Mouse (Mus musculus): ENCODE measurements around the gene Gm9844.
"Not testable (repeated sequence)": the region's sequence is repeated elsewhere in the genome, so short reads cannot be mapped to it uniquely, and the experiment has no call there.

Gm9844 gene

DNA sequence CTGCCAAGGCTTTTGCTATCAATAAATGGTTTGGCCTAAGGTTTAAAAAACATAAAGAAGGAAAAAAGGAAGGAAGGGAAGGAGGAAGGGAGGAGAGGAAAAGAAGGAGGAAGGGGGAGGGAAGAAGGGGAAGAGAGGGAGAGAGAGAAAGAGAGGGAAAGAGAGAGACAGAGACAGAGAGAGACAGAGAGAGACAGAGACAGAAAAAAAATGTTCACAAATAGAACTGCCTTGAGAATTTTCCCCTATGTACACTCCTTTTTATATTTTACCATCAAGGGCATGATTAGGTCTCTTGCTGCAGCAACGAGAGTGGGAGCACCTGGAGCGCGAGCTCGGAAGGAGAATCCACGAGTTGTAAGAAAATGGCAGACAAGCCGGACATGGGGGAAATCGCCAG lies at the start of gene Gm9844:
Gene Gm9844 (plus strand): TSS at position 301 of the 400 bp plus-strand sequence.
- no peak for DNase-seq (ENCODE audit: inconsistent age in 2 of 2, low spot score in 1 of 2)

DNA sequence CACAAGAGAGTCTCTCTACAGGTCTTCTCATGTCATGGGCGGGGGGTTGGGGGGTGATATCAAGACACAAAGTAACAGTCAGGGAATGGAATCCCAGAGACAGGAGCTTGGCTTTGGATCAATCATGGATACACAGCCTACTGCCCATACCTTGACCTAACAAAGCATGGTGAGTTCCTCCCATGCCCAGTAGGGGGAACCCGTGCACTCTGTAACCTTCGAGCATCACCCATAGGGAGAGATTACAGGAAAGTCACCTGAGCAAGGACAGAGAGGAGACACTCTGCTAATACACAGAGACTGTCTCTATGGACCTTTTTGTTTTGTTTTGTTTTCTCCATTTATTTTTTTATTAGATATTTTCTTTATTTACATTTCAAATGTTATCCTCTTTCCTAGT lies 44.5 kb upstream of the Gm9844 start:
- DNase-seq (ENCODE audit: inconsistent age in 2 of 2, low spot score in 1 of 2), result peak; percentile 71 to 93

DNA sequence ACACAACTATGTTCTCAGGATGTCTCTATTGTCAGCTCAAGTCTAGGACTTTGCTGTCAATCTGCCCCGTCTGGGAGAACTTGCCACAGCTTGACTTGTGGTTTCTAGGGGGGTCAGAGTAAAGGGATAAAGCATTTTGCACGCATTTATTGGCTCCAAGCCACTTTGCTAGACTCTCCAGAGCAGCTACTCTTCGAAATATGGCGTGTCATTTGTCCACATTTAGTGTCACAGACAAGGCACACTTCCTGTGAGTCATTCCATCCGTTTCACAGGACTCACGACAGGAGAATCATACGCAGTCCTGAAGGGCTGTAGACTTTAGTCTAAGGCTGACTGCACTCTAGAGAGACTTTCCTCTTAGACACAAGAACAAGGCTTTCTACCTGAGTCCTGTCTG lies 37.6 kb upstream of the Gm9844 start:
- DNase-seq (ENCODE audit: inconsistent age in 2 of 2, low spot score in 1 of 2), result no peak

DNA sequence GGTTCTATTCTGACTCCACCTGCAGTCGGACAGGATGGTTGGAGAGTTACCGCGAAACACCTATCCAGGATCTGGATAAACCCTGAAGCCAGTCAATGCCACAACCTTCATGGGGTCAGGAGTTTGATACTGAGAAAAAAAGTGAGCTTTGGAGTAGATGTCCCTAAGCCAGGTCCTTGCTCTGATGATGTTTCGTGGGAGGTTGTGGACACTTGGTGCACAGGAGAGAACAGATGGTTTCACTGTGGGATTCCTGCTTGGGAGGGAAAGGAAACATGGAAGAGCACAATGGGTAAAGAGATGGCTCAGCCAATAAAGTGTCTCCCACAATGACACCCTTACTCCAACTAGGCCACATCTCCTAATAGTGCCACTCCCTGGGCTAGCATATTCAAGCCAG lies 34.8 kb upstream of the Gm9844 start:
- no peak for DNase-seq (ENCODE audit: inconsistent age in 2 of 2, low spot score in 1 of 2)

DNA sequence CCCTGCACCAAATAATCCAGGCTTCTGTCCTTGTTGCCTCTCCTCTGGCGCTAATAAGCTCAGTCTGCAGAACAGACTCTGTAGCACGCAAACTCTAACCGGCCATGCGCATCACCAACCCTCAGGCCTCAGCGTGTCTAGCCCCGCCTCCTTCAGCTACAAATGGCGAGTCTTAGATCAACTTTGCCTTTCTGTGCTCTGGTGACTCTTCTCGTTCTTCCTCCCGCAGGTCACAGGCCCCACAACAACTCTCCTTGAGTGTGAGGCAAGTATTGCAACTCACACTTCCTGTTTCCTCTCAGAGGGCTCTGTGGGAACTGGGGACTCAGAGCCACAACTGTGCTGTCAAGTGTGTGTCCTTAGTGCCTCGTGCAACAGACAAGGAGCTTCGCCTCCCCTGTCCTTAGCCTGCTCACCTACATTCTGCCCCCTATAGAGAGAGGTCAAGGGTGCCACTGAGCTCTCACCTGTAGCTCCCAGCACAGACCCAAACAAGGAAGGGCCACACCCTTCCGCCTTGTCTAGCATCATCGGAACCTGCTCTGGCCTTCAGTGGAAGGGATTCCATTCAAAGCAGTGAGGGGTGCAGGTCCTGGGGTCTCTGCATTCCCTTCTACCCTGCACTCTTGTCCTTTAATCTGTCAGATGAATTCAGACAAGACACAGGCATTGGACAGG lies 23.1 kb upstream of the Gm9844 start:
- not testable (repeated sequence) for DNase-seq (ENCODE audit: inconsistent age in 2 of 2, low spot score in 1 of 2)

DNA sequence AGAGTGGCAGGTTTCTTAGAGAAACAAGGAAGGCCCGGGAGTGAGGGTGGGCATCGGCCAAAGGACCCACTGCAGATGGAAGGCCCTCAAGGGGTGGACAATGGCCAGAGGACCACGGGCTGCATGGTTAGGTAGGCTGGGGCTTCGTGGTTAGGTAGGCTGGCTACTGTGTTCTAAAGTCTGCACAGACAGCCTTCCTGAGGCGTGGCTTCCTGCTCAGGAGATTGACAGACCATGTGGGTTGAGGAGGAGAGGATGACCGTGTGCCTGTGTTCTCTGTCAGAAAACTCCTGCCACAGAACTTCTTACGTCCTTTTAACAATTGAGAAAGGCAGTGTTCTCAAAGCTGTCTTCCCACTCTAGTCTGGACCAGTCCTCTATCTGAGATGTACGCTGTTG lies 22.6 kb upstream of the Gm9844 start:
- DNase-seq (ENCODE audit: inconsistent age in 2 of 2, low spot score in 1 of 2), result no peak

DNA sequence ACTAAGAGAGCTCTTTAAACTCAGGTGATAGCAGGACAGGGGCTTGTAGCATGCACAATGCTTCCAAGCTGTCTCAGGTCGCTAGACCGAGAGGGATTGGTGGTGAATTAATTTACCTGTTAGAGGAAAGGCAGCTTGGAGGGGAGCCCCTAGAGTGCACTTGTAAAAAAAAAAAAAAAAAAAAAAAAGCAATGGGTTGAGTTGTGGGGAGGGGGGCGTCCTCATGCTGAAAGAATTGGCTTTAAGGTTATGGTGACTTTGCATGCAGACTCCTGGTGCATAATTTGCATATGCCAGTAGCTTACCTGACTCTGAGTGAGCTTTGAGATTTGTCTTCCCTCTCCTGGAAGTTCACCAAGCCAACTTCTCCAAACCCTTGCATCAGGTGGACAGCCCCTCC lies 21.7 kb upstream of the Gm9844 start:
- DNase-seq (ENCODE audit: inconsistent age in 2 of 2, low spot score in 1 of 2), result no peak

DNA sequence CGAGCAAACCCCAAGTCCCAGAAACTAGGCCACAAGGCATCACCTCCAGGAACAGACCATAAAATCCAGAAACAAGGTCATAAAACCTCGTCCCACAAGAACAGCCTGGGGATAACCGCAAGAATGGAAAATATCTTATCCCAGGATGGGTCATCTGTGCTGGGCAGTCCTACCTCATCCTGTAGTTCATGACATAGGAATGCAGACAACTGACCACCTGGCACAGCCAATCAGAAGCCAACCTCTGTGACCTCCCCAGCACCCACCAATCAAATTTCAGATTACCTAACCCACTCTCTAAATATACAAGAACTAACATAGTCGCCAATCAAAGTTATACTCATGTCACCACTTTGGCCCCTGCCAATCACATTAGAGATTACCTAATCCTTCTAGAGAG lies 21.0 kb upstream of the Gm9844 start:
- no peak for DNase-seq (ENCODE audit: inconsistent age in 2 of 2, low spot score in 1 of 2)

DNA sequence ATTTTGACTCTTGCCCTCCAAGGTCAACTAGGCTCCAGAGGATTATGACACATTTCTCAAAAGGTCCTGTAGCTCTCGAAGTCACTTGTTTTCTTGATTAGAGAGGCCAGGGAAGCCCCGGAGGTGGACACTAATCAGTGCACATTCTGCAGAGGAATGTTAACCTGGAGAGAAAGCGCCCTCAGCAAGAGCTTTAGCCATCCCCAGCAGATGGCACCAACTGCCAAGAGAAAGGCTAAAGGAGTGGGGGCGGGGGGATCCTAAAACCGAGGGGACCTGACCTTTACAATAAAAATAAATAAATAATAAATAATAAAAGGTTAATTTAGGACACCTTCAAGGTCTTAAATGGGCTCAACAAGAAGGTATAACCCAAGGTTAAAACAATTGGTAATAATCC lies 17.9 kb upstream of the Gm9844 start:
- DNase-seq (ENCODE audit: inconsistent age in 2 of 2, low spot score in 1 of 2), result peak in 1 of 2 experiments; percentile 57

DNA sequence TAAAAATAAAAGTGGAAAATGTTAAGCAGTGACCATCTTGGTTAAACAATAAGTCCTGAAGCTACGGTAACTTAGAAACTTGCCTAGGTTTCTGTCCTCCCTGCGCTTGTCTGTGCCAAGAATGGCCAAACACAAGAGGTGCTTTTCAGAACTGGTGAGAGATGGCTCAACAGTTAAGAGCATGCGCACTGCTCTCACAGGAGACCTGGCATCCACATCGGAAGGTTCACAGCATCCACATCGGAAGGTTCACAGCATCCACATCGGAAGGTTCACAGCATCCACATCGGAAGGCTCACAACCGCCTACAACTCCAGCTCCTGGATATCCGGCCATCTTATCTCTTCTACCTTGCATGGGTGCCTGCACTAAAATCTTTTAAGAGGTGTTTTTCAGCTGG lies 16.8 kb upstream of the Gm9844 start:
- no peak for DNase-seq (ENCODE audit: inconsistent age in 2 of 2, low spot score in 1 of 2)

DNA sequence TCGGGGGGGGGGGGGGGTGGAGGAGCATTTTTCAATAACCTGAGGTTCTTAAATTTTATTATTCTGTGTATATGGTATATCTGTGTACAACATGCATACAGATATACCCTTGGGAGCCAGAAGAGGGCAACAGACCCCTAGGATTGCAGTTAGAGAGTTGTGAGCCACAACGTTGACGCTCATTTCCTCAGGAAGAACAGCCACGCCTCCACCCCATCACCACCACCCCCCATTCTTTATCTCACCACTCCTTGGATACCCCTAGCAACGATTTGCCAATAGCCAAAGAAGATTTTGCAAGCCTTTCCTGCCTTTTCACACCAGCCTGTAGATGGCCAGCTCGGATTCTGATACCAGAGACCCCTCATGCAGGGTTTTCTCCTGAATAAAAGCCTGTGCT lies 16.3 kb upstream of the Gm9844 start:
- DNase-seq (ENCODE audit: inconsistent age in 2 of 2, low spot score in 1 of 2), result no peak

DNA sequence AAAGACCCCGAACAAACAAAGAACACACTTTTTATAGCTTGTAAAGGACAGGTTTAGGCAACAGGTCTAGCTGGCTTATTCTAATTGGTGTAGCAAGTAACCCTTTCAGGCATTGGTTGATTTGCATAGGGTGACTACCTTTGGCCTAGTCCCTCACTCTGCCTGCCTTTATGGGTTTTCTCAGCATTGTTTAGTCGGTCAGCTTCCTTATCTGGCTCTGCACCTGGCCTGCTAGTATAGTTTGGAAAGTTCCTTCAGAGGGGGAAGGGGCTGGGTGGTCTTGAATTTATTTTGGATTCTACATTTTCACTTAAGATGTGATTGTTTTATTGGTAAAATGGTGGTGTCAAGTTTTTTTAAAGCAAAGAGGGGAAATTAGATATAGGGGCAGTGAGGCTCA lies 15.4 kb upstream of the Gm9844 start:
- not testable (repeated sequence) for DNase-seq (ENCODE audit: inconsistent age in 2 of 2, low spot score in 1 of 2)

DNA sequence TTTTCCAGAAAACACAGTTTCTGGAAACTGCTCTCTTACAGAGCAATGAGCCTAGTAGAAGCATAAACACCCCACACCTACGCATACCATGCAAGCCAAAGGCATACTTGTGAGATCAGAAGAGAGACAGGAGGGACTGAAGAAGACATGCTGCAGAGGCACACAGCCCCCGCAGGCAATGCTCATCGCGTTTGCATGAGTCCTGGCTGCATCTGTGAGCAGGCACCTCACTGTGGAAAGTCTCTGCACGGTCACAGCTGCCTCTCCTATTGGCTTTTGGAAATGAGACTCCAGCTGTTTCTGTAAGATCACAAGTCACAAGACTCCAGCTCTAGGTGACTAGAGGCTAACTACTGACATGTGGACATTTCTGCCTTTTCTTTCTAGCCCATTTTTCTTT lies 11.9 kb upstream of the Gm9844 start:
- DNase-seq (ENCODE audit: inconsistent age in 2 of 2, low spot score in 1 of 2), result peak in 1 of 2 experiments; percentile 39

DNA sequence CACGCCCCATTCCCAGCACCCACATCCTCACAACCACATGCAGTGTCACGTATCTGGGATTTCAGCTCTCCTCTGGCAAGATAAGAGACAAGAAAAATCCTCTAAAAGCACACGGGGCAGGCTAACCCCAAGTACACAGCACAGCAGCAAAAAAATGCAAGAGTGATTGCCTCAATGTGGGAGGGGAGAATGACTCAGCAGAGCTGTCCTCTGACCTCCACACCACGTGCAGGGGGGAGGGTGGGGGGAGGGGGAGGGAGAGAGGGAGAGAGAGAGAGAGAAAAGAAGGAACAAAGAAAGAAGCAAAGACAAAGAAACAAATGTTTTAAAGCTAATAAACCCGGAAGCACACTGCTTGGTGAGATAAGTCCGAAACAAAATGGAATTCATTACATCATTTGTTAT lies 11.1 kb upstream of the Gm9844 start:
- DNase-seq (ENCODE audit: inconsistent age in 2 of 2, low spot score in 1 of 2), result peak; percentile 57 to 82

DNA sequence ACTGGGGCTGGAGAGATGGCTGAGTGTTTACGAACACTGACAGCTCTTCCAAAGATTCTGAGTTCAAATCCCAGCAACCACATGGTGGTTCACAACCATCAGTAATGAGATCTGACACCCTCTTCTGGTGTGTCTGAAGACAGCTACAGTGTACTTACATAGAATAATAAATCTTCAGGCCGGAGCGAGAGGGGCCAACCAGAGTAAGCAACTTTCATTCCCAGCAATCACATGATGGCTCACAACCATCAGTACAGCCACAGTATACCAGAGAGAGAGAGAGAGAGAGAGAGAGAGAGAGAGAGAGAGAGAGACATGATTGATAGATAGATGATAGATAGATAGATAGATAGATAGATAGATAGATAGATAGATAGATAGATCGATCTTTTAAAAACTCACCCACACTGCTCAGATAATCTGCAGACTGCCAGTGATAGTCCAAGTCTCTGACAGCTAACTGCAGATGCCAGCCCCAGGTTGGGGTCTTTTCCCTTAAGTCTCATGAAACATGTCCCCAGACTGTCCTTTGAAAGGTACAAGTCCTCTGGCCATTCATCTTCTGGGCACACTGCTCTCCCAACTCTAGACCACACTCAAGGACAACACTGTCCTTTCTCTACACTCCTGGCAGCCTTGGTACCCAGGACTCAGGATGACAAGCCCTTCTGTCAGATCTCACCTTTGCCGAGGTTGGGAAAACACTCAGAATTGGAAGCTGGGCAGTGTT lies 10.3 kb upstream of the Gm9844 start:
- DNase-seq (ENCODE audit: inconsistent age in 2 of 2, low spot score in 1 of 2), result peak in 1 of 2 experiments; percentile 31

DNA sequence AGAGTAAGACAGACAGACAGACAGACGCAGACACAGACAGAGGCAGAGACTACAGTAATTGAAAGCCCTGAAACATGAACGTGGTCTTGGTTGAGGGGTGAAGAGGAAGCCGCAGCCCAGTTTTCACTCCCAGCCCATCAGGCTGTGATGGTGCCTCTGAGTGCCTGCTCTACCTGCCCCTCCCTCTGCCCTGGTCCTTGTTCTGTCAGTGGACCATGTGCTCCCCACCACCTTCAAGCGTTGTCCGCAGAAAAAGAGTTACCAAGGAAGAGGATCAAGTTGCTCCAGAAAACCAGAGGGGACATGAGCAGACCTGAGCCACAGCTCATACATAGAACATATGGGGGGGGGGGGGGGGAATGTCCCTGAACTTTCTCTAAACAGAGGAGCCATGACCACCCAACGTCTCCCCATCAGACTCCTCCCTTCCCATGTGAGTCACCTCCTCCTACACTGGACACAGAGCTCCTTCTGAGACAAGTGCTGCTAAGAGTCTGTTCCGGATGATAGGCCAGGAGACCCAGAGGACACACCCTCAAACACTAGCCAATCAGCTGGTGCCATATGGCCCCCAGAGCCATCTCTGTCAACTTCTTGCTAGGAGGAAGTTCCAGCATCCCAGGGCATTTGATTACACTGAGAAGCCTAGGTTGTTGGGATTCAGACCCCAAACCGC lies 9.3 kb upstream of the Gm9844 start:
- no peak for DNase-seq (ENCODE audit: inconsistent age in 2 of 2, low spot score in 1 of 2)

DNA sequence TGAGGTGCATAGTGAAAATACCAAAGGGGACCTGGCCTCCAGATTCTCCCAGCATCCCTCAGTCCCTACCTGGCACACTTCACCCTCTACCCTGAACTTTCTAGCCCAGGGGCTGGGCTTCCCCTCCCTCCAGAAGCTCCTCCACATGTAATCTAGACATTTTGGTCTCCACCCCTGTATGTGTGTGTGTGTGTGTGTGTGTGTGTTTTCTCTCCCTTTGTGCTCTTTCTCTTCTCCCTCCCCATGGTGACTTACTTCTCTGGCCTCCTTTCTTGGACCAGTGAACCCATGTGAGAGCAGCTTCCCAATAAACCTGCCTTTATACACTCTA lies 8.8 kb upstream of the Gm9844 start:
- DNase-seq (ENCODE audit: inconsistent age in 2 of 2, low spot score in 1 of 2), result no peak

DNA sequence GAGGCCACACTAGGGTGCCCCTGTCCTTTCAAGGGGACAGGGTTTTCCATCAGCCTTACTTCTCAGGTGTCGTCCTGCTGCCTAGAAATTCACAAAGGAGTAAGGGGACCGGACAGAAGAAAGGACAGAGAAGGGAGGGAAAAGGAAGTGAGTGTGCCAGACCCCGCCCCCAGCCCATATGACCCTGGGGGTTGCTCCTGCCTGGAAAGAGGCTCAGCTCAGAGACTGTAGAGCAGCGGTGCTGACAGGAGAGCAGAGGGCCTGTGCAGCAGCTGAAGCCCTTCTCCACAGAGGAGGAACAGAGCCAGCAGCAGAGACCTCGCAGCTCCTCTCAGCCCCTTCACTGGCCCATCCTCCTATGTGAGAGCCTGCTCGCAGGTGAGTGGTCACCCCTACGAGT lies 8.3 kb upstream of the Gm9844 start:
- no peak for DNase-seq (ENCODE audit: inconsistent age in 2 of 2, low spot score in 1 of 2)

DNA sequence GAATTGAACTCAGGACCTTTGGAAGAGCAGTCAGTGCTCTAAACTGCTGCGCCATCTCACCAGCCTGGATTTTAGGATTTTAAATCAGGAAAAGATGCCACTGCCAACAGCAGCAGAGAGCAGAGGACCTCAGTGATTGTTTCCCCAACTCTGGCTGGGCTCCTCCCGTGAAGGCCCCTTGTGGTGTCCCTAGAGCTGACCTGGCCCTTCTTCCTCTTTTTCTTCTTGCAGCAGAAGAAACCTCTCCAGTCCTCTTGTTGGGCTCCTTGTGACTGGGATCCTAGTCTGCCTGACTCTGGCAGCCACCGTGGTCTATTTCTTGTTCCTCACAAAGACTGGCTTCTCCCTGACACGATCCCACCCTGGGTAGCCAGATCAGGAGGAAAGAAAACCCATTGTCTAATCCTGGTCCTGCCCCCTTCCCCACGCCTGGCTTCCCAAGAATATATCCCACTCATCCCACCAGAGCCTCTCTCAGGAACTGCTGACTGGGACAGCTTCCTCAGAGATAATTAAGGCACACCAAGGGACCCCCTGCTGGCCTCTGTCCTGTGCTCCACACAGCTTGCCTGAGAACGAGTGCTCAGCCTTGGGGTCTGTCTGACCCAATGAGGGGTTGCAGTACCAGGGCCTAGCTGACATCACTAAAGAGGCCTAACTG lies 5.4 kb upstream of the Gm9844 start:
- DNase-seq (ENCODE audit: inconsistent age in 2 of 2, low spot score in 1 of 2), result no peak

DNA sequence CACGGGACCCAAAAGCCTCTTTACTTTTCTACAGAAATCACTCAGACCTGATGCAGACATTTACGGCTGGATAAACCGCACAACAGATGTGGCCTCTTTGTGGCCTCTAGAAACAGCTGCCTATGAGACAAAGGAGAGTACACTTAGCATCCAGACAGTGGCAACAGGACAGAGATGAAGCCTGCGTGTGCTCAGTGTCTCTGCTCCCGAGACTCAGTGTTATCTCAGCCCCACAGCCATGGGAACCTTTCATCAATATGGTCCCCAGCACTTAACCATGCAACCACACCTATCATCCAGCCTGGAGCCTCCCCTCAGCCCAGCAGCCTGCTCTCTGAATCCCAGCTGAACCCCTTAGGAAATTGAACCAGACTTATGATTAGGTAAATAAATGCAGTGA lies 2.8 kb upstream of the Gm9844 start:
- no peak for DNase-seq (ENCODE audit: inconsistent age in 2 of 2, low spot score in 1 of 2)

DNA sequence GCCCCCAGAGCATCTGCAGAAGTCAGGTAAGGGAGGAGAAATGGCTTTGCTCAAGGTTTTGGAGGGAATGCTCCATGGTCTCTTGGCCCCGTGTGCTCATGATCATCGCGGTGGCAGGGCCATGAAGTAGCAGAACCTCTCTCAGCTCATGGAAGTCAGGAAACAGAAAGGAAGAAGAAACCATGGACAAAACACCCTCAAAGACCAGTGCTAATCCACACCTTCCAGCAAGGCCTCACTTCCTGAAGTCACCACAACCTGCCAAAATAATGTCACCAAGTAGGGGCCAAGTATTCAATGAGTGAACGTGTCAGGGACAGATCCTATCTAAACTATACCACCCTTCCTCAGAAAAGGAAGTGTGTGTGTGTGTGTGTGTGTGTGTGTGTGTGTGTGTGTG lies 840 bp downstream of the Gm9844 start:
- DNase-seq (ENCODE audit: inconsistent age in 2 of 2, low spot score in 1 of 2), result no peak

DNA sequence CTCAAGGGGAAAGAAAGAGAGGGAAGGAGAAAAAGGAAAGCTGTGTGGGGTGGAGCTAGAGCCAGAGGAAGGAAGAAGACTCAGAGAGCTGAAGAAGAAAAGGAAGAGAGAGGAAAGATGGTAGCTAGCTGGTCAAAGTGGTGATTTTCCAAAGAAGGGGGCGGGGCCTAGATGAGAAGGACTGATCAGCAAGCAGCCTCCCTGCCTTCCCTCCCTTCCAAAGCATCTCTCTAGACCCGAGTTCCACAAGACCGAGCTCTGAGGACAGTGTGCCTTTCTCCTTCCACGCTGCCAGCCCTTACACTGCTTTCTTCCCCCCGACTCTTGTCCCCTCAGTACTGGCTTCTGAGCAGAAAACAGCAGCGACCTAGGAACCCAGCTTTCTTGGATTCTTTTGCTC lies 2.1 kb downstream of the Gm9844 start:
- DNase-seq (ENCODE audit: inconsistent age in 2 of 2, low spot score in 1 of 2), result no peak
